Mouse (Mus musculus) kidney, adult 2 months (tissue): Measurements from ENCODE around the gene Zbtb20. TPM values are rescaled to one million over a fixed set of nuclear protein-coding genes. Genes with fewer than 3 reads are reported as not detected.

Experiments used
- DNase-seq: peaks from one replicate; pipeline ENCODE4 v3.0.0; 2021
- H3K27ac ChIP-seq: fragments of 200-500 bp; 2 replicates; pipeline ENCODE4 v1.5.1; 2012; ENCODE audit warnings: low read depth, low read length, control low read depth, inconsistent platforms; ENCODE audit not compliant: insufficient read depth
- H3K27me3 ChIP-seq: fragments of 200-500 bp; replicated peaks from 2 replicates; pipeline ENCODE4 v1.6.1; 2012; ENCODE audit warnings: mild to moderate bottlenecking, moderate library complexity, low read length, inconsistent platforms; ENCODE audit not compliant: control insufficient read depth, insufficient read depth
- H3K36me3 ChIP-seq: fragments of 200-500 bp; 2 replicates; pipeline ENCODE4 v1.6.1; 2012; ENCODE audit warnings: mild to moderate bottlenecking, moderate library complexity, low read length, inconsistent platforms; ENCODE audit not compliant: control insufficient read depth, insufficient read depth
- H3K4me1 ChIP-seq: fragments of 200-500 bp; 2 replicates; pipeline ENCODE4 v1.6.1; 2011; ENCODE audit warnings: low read length; ENCODE audit not compliant: control insufficient read depth, insufficient read depth
- H3K4me3 ChIP-seq: fragments of 200-500 bp; 2 replicates; pipeline ENCODE4 v1.5.1; 2011; ENCODE audit warnings: mild to moderate bottlenecking, low read depth, low read length, control low read depth; ENCODE audit not compliant: insufficient read depth
- CTCF ChIP-seq: fragments of 200-500 bp; conservative IDR thresholded peaks from 2 replicates; pipeline ENCODE4 v1.5.1; 2011; ENCODE audit warnings: low read depth, mild to moderate bottlenecking, control low read depth, low read length, moderate library complexity, mixed read lengths; ENCODE audit not compliant: insufficient read depth, insufficient read length
- POLR2A ChIP-seq: fragments of 200-500 bp; IDR thresholded peaks from one replicate; pipeline ENCODE4 v1.6.1; 2011; ENCODE audit warnings: low read depth, low read length, control low read depth
- WGBS: fragments of 180-500 bp; shearing (Covaris S2); methylation state at CpG from one replicate; pipeline ENCODE4 v1.1.7; 2018; 5-methylcytosine and 5-hydroxymethylcytosine counted together
- polyA plus RNA-seq: library from polyadenylated mRNA; depleted of rRNA; stranded (reverse); fragments of >200 nt; gene quantifications from 2 replicates; pipeline ENCODE4 v1.2.3, GENCODE M21; 2012

The Zbtb20 gene
- polyA plus RNA-seq, 1 experiment, result 25.1 TPM

GRCm38 (mm10) chr16:43513933-43514332 lies 638.3 kb downstream of the Zbtb20 start:
- DNase-seq, result no peak
- 90% methylated on average over 5 of the region's 5 CpGs for whole genome bisulfite sequencing
- no peaks in the 10 kb centered on the region; the same call in 1 of the 2 replicates for H3K4me1 ChIP-seq
- no peaks in the 10 kb centered on the region for H3K27me3 ChIP-seq
- TF ChIP-seq POLR2A (no peak), CTCF (no peak)
- no peak overlapping the region for H3K4me3 ChIP-seq
- no peaks in the 10 kb centered on the region for H3K36me3 ChIP-seq
- no peak overlapping the region for H3K27ac ChIP-seq

DNA sequence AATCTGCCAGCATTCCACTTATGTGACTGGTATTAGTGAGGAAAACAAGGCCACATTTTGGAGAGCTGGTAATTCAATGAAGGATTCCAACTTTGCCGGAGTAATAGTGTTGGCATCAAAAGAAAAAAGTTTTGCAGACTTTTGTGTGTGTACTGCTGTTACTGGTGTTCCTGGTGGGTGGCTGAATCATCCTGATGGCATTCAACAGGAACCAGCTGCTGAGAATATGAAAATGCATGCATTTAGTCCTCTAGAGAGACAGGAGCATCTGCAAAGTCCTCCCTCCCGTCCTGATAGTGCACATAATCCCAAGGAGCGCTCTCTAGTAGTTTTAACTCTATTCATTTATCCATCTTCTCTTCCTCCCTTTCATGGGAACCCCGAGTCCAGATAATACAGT lies 639.9 kb downstream of the Zbtb20 start:
- no peak overlapping the region for H3K4me3 ChIP-seq
- H3K36me3 ChIP-seq, result no peaks in the 10 kb centered on the region
- TF ChIP-seq CTCF (no peak), POLR2A (no peak)
- DNase-seq, result no peak
- H3K4me1 ChIP-seq, result peaks cover 6% of the 10 kb centered on the region; the same call in 1 of the 2 replicates
- WGBS, result 87% methylated on average over 4 of the region's 4 CpGs
- H3K27ac ChIP-seq, result no peak overlapping the region
- no peaks in the 10 kb centered on the region for H3K27me3 ChIP-seq

- H3K4me3 ChIP-seq, result no peak overlapping the region
- peaks cover 16% of the 10 kb centered on the region; the same call in 1 of the 2 replicates for H3K4me1 ChIP-seq
- peak; percentile 70 for DNase-seq
- no peaks in the 10 kb centered on the region for H3K27me3 ChIP-seq
- no peaks in the 10 kb centered on the region for H3K36me3 ChIP-seq
- no peak for TF ChIP-seq POLR2A
- TF ChIP-seq CTCF, result no peak
- peak overlapping the region; percentile 19 for H3K27ac ChIP-seq
- 40% methylated on average over 2 of the region's 2 CpGs for WGBS
Observed at GRCm38 (mm10) chr16:43520274-43520673, 644.6 kb downstream of the Zbtb20 start.

DNA sequence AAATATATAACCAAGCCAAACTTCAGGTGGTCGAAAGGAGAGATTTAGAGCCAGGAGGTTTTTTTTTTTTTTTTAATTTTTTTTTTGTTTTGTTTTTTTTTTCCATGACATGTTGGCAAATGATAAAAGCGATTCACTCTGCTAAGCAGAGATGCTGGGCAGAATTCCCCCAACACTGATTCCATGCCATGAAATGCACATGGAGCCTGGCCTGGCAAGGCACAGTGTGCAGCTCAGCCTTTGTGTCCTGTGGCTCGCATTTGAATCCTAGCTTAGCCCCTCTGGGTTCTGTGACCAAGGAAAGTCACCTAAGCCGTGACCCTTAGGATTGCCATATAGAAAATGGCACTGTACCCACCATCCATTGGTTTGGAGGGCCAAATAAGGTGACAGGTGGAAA lies 646.8 kb downstream of the Zbtb20 start:
- Histone ChIP-seq H3K27ac (no peak overlapping the region), H3K4me1 (peaks cover 16% of the 10 kb centered on the region; the same call in 1 of the 2 replicates), H3K27me3 (no peaks in the 10 kb centered on the region), H3K4me3 (no peak overlapping the region), H3K36me3 (no peaks in the 10 kb centered on the region)
- WGBS, result 90% methylated on average over 4 of the region's 4 CpGs
- no peak for TF ChIP-seq POLR2A
- no peak for TF ChIP-seq CTCF
- DNase-seq, result no peak

- WGBS, result 67% methylated on average over 9 of the region's 9 CpGs
- no peak for TF ChIP-seq POLR2A
- no peak for TF ChIP-seq CTCF
- Histone ChIP-seq H3K36me3 (no peaks in the 10 kb centered on the region), H3K27ac (no peak overlapping the region), H3K27me3 (no peaks in the 10 kb centered on the region), H3K4me3 (no peak overlapping the region), H3K4me1 (peaks cover 16% of the 10 kb centered on the region; the same call in 1 of the 2 replicates)
- peak; percentile 29 for DNase-seq
Observed at GRCm38 (mm10) chr16:43524179-43524578, 648.5 kb downstream of the Zbtb20 start.

DNA sequence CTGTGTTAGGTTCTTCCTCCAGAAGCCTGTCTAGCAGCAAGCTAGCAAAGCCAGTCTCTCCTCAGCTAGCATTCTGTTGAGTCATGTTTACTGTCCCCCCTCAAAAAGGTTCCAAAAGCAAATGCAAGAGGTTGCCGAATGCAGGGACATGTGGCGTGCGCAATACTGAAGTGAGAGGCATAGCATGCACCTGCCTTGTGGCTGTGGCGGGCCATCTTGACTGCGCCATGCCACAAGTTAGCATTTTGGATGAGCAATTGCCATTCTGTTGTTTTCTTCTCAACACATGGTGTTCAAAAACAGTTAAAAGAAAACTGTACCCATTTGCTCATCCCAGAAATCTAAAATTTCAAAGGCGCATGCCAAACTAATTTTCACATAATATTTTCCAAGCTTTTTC lies 649.9 kb downstream of the Zbtb20 start:
- 95% methylated on average over 6 of the region's 6 CpGs for WGBS

DNA sequence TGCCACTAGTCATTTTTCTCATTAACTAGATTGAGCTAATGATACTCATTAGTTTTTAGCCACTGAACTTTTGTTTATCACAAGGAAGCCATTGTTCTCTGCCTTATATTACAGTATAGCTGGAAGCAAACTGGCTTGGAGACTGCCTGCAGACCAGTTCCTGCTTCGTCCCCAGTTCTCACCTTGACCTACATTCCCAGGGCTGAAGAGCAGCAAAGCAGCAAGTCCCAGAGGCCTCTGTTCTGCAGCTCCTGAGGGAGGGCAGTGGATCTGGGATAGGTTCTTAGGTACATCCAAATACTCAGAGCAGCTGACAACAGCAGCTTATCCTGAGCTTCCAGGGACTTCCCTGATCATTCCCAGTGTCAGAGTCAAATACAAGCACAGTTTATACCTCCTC lies 652.6 kb downstream of the Zbtb20 start:
- Histone ChIP-seq H3K27ac (no peak overlapping the region), H3K4me1 (peaks cover 3% of the 10 kb centered on the region; the same call in 1 of the 2 replicates), H3K4me3 (no peak overlapping the region), H3K36me3 (no peaks in the 10 kb centered on the region), H3K27me3 (no peaks in the 10 kb centered on the region)
- no peak for DNase-seq
- TF ChIP-seq CTCF, result no peak
- TF ChIP-seq POLR2A, result no peak
- 37% methylated on average over 1 of the region's 1 CpGs for WGBS

More for the DNA sequence above, 649.9 kb downstream of the Zbtb20 start:
- Histone ChIP-seq H3K4me3 (no peak overlapping the region), H3K27ac (no peak overlapping the region), H3K27me3 (no peaks in the 10 kb centered on the region), H3K4me1 (peaks cover 9% of the 10 kb centered on the region; the same call in 1 of the 2 replicates), H3K36me3 (no peaks in the 10 kb centered on the region)
- TF ChIP-seq POLR2A (no peak), CTCF (no peak)
- DNase-seq, result no peak

- no peaks in the 10 kb centered on the region for H3K27me3 ChIP-seq
- 72% methylated on average over 6 of the region's 6 CpGs for WGBS
- H3K36me3 ChIP-seq, result no peaks in the 10 kb centered on the region
- H3K4me1 ChIP-seq, result no peaks in the 10 kb centered on the region; the same call in 1 of the 2 replicates
- no peak for DNase-seq
- TF ChIP-seq POLR2A (no peak), CTCF (no peak)
- H3K4me3 ChIP-seq, result no peak overlapping the region
- H3K27ac ChIP-seq, result no peak overlapping the region
Observed at GRCm38 (mm10) chr16:43531328-43531727, 655.6 kb downstream of the Zbtb20 start.
